Mouse (Mus musculus) embryonic fibroblast, embryonic 13.5 days (primary cell): ENCODE results near the gene Gm20388.

Experiments used
- CTCF ChIP-seq: IDR thresholded peaks from 2 replicates; pipeline ENCODE4 v1.5.1; 2011; ENCODE audit warnings: mild to moderate bottlenecking, control low read depth, low read length, moderate library complexity, borderline replicate concordance; ENCODE audit not compliant: insufficient read depth
- POLR2A ChIP-seq: IDR thresholded peaks from 2 replicates; pipeline ENCODE4 v1.6.1; 2011; ENCODE audit warnings: low read depth, mild to moderate bottlenecking, control low read depth, low read length, moderate library complexity

DNA sequence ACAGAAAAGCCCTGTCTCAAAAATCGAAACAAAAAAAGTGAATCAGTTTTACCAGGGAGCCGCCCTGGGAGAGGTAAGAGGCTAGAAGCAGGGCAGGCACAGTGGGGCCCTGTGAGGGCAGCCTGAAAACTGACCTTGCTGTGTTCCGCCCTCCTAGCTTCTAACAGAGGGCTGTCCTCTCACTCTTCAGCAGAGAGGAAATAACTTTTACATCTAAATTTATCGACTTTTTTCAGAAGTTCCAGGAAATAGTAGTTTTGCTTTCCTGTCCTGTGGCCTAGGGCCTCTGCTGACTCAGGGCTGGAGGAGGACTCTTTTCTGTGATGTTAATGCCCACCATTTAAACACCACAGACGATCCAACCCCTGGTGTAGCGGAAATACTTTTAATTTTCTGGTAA, 804.6 kb downstream of the Gm20388 start:
- TF ChIP-seq CTCF (no peak), POLR2A (no peak)
